Mouse (Mus musculus): ENCODE measurements at regions not wholly inside any gene's neighbourhood (a gene's known extent, or its start where the extent isn't known, plus 50 kb on each side); places are given as distances from the start of the nearest gene placed in this dataset.

DNA sequence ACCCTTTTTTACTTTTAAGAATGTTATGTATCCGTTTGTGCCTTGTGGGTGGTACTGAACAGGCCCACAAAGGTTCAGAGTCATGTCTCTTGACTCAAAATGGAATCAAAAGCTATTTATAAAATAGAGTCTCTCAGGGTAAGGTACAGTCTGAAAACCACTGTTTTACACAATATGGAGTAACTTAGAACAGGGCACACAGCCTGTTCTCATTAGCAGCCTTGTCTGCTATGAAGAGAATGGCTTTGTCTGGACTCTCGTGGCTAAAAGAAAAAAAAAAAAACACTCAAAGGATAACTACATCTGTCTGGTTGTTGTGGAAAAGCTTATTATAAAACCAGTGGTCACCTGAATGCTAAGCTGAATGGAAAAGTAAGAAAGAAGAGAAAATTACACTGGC lies 229.3 kb upstream of the Srek1ip1 start:
- Histone ChIP-seq H3K27me3 (ENCODE audit: control insufficient read depth, insufficient read depth, low read length) (no peaks in the 10 kb centered on the region), H3K27ac (replicated peaks) (no peak overlapping the region), H3K9ac (ENCODE audit: low read length) (no peak overlapping the region), H3K36me3 (ENCODE audit: control insufficient read depth, insufficient read depth, low read length) (no peaks in the 10 kb centered on the region), H3K4me3 (ENCODE audit: low read depth, low read length) (no peak overlapping the region), H3K4me1 (replicated peaks; ENCODE audit: control insufficient read depth, insufficient read depth) (no peaks in the 10 kb centered on the region), H3K9me3 (ENCODE audit: control insufficient read depth, low read length) (no peaks in the 10 kb centered on the region), H3K4me2 (replicated peaks; ENCODE audit: low read depth) (no peak overlapping the region)
- ATAC-seq (ENCODE audit: low FRiP score, low TSS enrichment) (no peak), DNase-seq (ENCODE audit: low spot score) (no peak)
- TF ChIP-seq EP300 (optimal IDR thresholded peaks at IDR 0.05) (no peak), CTCF (IDR thresholded peaks at IDR 0.05; ENCODE audit: low read depth) (no peak)
- 59% methylated on average over 2 of the region's 2 CpGs for WGBS

DNA sequence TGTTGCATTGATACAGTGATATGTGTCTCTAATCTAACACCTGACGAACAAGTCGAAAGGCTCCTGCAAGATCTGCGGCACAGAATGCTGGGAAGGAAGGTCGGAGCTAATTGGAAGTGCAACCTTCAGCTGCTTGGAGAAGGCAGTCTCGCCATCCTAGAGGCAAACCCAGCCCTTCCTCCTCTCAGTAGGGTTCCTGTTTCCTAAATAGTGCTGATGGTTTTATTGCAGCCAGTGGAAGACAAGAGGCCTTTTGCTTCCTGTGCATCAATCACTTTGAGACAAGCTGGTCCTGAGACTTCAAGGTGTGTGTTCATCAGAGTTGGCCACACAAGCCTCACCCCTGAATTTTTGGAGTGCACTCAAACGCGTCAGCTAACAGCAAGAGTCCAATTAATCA lies 228.4 kb upstream of the Srek1ip1 start:
- Histone ChIP-seq H3K27ac (replicated peaks) (no peak overlapping the region), H3K9me3 (ENCODE audit: control insufficient read depth, low read length) (no peaks in the 10 kb centered on the region), H3K4me1 (replicated peaks; ENCODE audit: control insufficient read depth, insufficient read depth) (no peaks in the 10 kb centered on the region), H3K36me3 (ENCODE audit: control insufficient read depth, insufficient read depth, low read length) (no peaks in the 10 kb centered on the region), H3K27me3 (ENCODE audit: control insufficient read depth, insufficient read depth, low read length) (no peaks in the 10 kb centered on the region), H3K4me3 (ENCODE audit: low read depth, low read length) (no peak overlapping the region), H3K4me2 (replicated peaks; ENCODE audit: low read depth) (no peak overlapping the region), H3K9ac (ENCODE audit: low read length) (no peak overlapping the region)
- DNase-seq (ENCODE audit: low spot score) (no peak), ATAC-seq (ENCODE audit: low FRiP score, low TSS enrichment) (no peak)
- WGBS, result 56% methylated on average over 7 of the region's 7 CpGs
- TF ChIP-seq CTCF (IDR thresholded peaks at IDR 0.05; ENCODE audit: low read depth) (no peak), EP300 (optimal IDR thresholded peaks at IDR 0.05) (no peak)

DNA sequence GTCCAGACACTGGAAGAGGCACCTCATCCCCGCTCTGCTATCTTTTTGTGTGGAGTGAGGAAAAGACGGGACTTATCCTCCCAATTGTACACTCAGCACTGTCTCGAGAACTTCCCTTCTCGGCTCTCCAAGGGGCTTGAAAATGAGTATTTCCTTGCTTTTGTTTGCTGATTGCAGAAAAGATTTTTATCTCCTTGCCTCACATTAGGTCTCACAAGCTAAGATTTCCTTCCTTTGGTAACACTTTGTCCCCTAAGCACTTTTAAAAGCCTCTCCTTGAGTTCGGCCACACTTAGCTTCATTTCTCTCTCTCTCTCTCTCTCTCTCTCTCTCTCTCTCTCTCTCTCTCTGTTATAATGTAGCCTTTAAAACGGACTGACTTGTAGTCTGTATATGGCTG lies 222.5 kb upstream of the Srek1ip1 start:
- WGBS, result 51% methylated on average over 6 of the region's 6 CpGs
- Histone ChIP-seq H3K4me1 (replicated peaks; ENCODE audit: control insufficient read depth, insufficient read depth) (no peaks in the 10 kb centered on the region), H3K27ac (replicated peaks) (no peak overlapping the region), H3K4me2 (replicated peaks; ENCODE audit: low read depth) (no peak overlapping the region), H3K36me3 (ENCODE audit: control insufficient read depth, insufficient read depth, low read length) (no peaks in the 10 kb centered on the region), H3K27me3 (ENCODE audit: control insufficient read depth, insufficient read depth, low read length) (no peaks in the 10 kb centered on the region), H3K9ac (ENCODE audit: low read length) (no peak overlapping the region), H3K4me3 (ENCODE audit: low read depth, low read length) (no peak overlapping the region), H3K9me3 (ENCODE audit: control insufficient read depth, low read length) (no peaks in the 10 kb centered on the region)
- ATAC-seq (ENCODE audit: low FRiP score, low TSS enrichment), result no peak
- DNase-seq (ENCODE audit: low spot score), result no peak
- TF ChIP-seq CTCF (IDR thresholded peaks at IDR 0.05; ENCODE audit: low read depth) (no peak), EP300 (optimal IDR thresholded peaks at IDR 0.05) (no peak)

DNA sequence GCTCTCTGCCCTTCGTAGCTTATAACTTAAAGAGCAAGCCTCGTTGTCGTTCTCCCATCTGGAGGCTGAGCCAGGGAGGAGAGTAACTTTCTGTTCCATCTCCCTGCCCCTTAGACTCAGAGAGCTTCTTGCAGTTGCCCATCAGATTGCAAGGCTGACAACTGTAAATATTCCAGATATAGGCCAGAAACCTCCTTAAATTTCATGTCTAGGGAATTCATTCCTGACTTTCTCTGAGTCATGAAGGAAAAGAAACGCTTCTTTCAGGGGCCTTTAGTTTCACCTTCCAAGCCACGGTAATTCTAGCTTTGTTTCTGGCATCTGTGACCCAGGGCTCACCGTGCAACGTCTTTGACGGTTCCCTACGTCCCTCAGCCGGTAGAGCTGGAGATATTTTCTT lies 220.0 kb upstream of the Srek1ip1 start:
- DNase-seq (ENCODE audit: low spot score), result no peak
- Histone ChIP-seq H3K4me2 (replicated peaks; ENCODE audit: low read depth) (no peak overlapping the region), H3K9ac (ENCODE audit: low read length) (no peak overlapping the region), H3K27ac (replicated peaks) (no peak overlapping the region), H3K27me3 (ENCODE audit: control insufficient read depth, insufficient read depth, low read length) (no peaks in the 10 kb centered on the region), H3K9me3 (ENCODE audit: control insufficient read depth, low read length) (no peaks in the 10 kb centered on the region), H3K4me3 (ENCODE audit: low read depth, low read length) (no peak overlapping the region), H3K4me1 (replicated peaks; ENCODE audit: control insufficient read depth, insufficient read depth) (no peaks in the 10 kb centered on the region), H3K36me3 (ENCODE audit: control insufficient read depth, insufficient read depth, low read length) (no peaks in the 10 kb centered on the region)
- WGBS, result 60% methylated on average over 10 of the region's 10 CpGs
- no peak for ATAC-seq (ENCODE audit: low FRiP score, low TSS enrichment)
- TF ChIP-seq EP300 (optimal IDR thresholded peaks at IDR 0.05), result no peak
- TF ChIP-seq CTCF (IDR thresholded peaks at IDR 0.05; ENCODE audit: low read depth), result no peak

DNA sequence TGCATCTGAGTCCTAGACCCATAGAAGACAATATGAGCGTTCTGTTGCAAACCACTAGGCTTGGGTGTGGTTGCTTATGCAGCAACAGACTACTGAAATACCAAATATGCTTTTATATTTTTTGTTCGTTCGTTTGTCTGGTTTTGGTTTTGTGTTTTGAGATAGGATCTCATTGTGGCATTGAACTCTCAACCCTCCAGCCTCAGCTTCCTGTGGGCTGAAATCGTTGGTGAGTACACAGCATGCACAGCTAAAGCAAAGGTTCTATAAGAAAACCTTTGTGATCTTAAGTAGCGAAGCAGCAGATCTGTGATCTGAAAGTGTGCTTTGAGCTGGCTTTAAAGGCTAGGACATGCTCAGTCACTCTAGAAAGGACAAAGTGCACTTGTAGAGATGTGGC lies 217.9 kb upstream of the Srek1ip1 start:
- DNase-seq (ENCODE audit: low spot score) (no peak), ATAC-seq (ENCODE audit: low FRiP score, low TSS enrichment) (no peak)
- Histone ChIP-seq H3K9me3 (ENCODE audit: control insufficient read depth, low read length) (no peaks in the 10 kb centered on the region), H3K4me3 (ENCODE audit: low read depth, low read length) (no peak overlapping the region), H3K4me2 (replicated peaks; ENCODE audit: low read depth) (no peak overlapping the region), H3K27me3 (ENCODE audit: control insufficient read depth, insufficient read depth, low read length) (no peaks in the 10 kb centered on the region), H3K4me1 (replicated peaks; ENCODE audit: control insufficient read depth, insufficient read depth) (no peaks in the 10 kb centered on the region), H3K36me3 (ENCODE audit: control insufficient read depth, insufficient read depth, low read length) (no peaks in the 10 kb centered on the region), H3K27ac (replicated peaks) (no peak overlapping the region), H3K9ac (ENCODE audit: low read length) (no peak overlapping the region)
- TF ChIP-seq EP300 (optimal IDR thresholded peaks at IDR 0.05), result no peak
- no peak for TF ChIP-seq CTCF (IDR thresholded peaks at IDR 0.05; ENCODE audit: low read depth)
- WGBS, result 83% methylated on average over 5 of the region's 5 CpGs

DNA sequence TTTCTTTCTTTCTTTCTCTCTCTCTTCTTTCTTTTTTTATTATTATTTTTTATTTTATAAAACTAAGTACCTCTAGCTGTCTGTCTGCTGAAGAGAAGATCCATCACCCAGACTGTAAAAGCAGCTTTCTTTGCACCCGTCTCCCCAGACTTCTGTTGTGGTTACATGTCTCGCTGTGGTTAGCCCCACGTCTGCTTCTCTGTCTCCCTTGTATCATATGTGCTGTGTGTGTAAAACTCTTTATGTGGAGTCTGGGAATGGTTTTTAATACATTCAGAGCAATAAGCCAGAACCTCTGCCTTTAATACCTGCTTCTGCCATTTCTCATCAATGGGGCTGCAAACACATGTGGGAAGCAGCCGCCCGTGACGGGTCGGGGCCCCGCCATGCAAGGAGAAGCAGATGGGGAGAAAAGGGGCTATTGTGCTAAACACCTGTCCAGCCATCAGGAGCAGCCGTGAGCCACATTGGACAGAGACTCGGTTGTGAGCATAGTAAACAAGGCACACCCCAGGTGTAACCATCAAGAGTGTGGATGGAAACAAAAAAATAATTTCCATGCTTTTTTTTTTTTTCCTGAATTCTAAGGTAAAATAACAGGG lies 216.0 kb upstream of the Srek1ip1 start:
- no peak for DNase-seq (ENCODE audit: low spot score)
- no peak overlapping the region for H3K4me2 ChIP-seq (replicated peaks; ENCODE audit: low read depth)
- TF ChIP-seq EP300 (optimal IDR thresholded peaks at IDR 0.05) (no peak), CTCF (IDR thresholded peaks at IDR 0.05; ENCODE audit: low read depth) (no peak)
- no peaks in the 10 kb centered on the region for H3K27me3 ChIP-seq (ENCODE audit: control insufficient read depth, insufficient read depth, low read length)
- WGBS, result 53% methylated on average over 10 of the region's 10 CpGs
- no peak overlapping the region for H3K9ac ChIP-seq (ENCODE audit: low read length)
- ATAC-seq (ENCODE audit: low FRiP score, low TSS enrichment), result no peak
- H3K27ac ChIP-seq (replicated peaks), result no peak overlapping the region
- no peaks in the 10 kb centered on the region for H3K4me1 ChIP-seq (replicated peaks; ENCODE audit: control insufficient read depth, insufficient read depth)
- H3K9me3 ChIP-seq (ENCODE audit: control insufficient read depth, low read length), result no peaks in the 10 kb centered on the region
- no peaks in the 10 kb centered on the region for H3K36me3 ChIP-seq (ENCODE audit: control insufficient read depth, insufficient read depth, low read length)
- H3K4me3 ChIP-seq (ENCODE audit: low read depth, low read length), result no peak overlapping the region
